Mouse (Mus musculus) midbrain, postnatal 0 days (tissue): ENCODE measurements around the gene Tespa1. TPM values are rescaled to one million over a fixed set of nuclear protein-coding genes. Genes with fewer than 3 reads are reported as not detected.

Source experiments
- ATAC-seq: fragments of 200-750 bp; cut with Nextera tagmentation; 2 replicates; pipeline ENCODE4 v1.8.0; 2017; ENCODE audit warnings: moderate number of reproducible peaks, mild to moderate bottlenecking, moderate TSS enrichment, moderate library complexity; ENCODE audit not compliant: low FRiP score
- DNase-seq: peaks from one replicate; pipeline ENCODE4 v3.0.0-alpha.2; 2015; ENCODE audit warnings: low spot score
- H3K27ac ChIP-seq: fragments of 300-500 bp; sonication (generic); 2 replicates; pipeline ENCODE4 v1.5.1; 2014; ENCODE audit warnings: low read depth, mild to moderate bottlenecking, low read length, mixed read lengths
- H3K27me3 ChIP-seq: fragments of 300-500 bp; sonication (generic); 2 replicates; pipeline ENCODE4 v1.6.1; 2014; ENCODE audit warnings: low read length, control low read depth, mixed read lengths; ENCODE audit not compliant: insufficient read depth
- H3K36me3 ChIP-seq: fragments of 300-500 bp; sonication (generic); 2 replicates; pipeline ENCODE4 v1.6.1; 2014; ENCODE audit warnings: low read length, control low read depth, mixed read lengths; ENCODE audit not compliant: insufficient read depth
- H3K4me1 ChIP-seq: fragments of 300-500 bp; sonication (generic); 2 replicates; pipeline ENCODE4 v1.6.1; 2014; ENCODE audit warnings: mild to moderate bottlenecking, control low read depth, antibody characterized with exemption, low read length, mixed read lengths; ENCODE audit not compliant: insufficient read depth
- H3K4me2 ChIP-seq: fragments of 300-500 bp; sonication (generic); 2 replicates; pipeline ENCODE4 v1.6.1; 2014; ENCODE audit warnings: low read depth, mild to moderate bottlenecking, low read length, mixed read lengths; ENCODE audit not compliant: poor library complexity, severe bottlenecking
- H3K4me3 ChIP-seq: fragments of 300-500 bp; sonication (generic); 2 replicates; pipeline ENCODE4 v1.5.1; 2014; ENCODE audit warnings: low read depth, mild to moderate bottlenecking, low read length, moderate library complexity
- H3K9ac ChIP-seq: fragments of 300-500 bp; sonication (generic); replicated peaks from 2 replicates; pipeline ENCODE4 v1.6.1; 2014; ENCODE audit warnings: mild to moderate bottlenecking, low read length, moderate library complexity, mixed read lengths; ENCODE audit not compliant: poor library complexity, severe bottlenecking
- H3K9me3 ChIP-seq: fragments of 300-500 bp; sonication (generic); 2 replicates; pipeline ENCODE4 v1.6.1; 2016; ENCODE audit warnings: low read length, control low read depth
- CTCF ChIP-seq: IDR thresholded peaks from 2 replicates; pipeline ENCODE4 v1.5.1; 2016; ENCODE audit warnings: antibody characterized with exemption, mild to moderate bottlenecking
- WGBS: fragments of 180-500 bp; shearing (Covaris S2); extraction: QIAGEN DNeasy Blood & Tissue Kit; methylation state at CpG from one replicate; pipeline ENCODE4 v1.1.7; 2014; 5-methylcytosine and 5-hydroxymethylcytosine counted together
- polyA plus RNA-seq: library from polyadenylated mRNA; unstranded; fragments of >200 nt; fragmentation: Nextera tagmentation; extraction: Ambion mirVana; gene quantifications from 2 replicates; pipeline ENCODE4 v1.2.1, GENCODE M21; 2015
- total RNA-seq: library from RNA; depleted of rRNA; stranded (reverse); fragments of >200 nt; gene quantifications from 2 replicates; pipeline ENCODE4 v1.2.3, GENCODE M21; 2014

The Tespa1 gene
- total and polyA plus RNA-seq, 2 experiments from 2014 or later = not detected

DNA sequence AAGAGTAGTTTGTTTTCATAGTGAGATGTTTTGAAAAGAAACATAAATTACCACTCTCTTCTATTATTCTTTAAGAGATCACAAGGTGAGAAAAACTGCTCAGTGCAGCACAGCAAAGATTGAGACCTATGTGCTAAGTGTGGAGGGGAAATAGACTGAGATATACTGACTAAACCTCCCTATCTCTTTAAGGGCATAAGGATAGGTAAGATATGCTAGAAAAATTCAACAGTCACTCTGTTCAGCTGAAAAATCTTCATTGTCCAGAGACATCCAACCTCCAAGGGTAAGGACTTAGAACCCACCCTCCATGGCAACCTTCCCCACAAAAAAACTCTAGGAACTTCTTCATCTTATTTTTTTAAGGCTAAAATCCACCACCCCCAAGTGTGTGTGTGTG is 42.1 kb downstream of the Tespa1 start:
- ATAC-seq (no peak), DNase-seq (no peak)
- H3K4me1 ChIP-seq = no peaks in the 10 kb centered on the region
- H3K36me3 ChIP-seq = no peaks in the 10 kb centered on the region
- no peak overlapping the region for H3K9ac ChIP-seq
- H3K4me2 ChIP-seq = no peak overlapping the region
- no peaks in the 10 kb centered on the region for H3K9me3 ChIP-seq
- H3K27me3 ChIP-seq = no peaks in the 10 kb centered on the region
- no peak for TF ChIP-seq CTCF
- H3K27ac ChIP-seq = no peak overlapping the region
- H3K4me3 ChIP-seq = no peak overlapping the region

DNA sequence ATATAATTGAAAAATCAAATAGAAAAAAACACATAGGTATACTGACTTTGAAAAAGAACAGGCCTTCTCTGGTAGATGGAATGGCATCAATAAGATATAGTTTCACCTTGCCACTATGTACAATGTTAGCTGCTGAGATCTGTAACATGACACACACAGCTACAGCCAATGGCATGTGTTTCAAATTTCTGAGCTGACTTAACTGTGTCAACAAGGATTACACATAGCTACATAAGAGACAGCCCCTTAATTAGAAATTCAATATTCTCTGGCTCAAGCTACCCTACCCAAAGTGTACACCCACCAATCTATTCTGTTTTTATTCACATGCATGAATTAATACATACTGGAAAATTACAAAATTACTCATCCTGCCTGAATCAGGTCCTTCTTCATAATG is 45.7 kb downstream of the Tespa1 start:
- Histone ChIP-seq H3K4me1 (no peaks in the 10 kb centered on the region), H3K27me3 (no peaks in the 10 kb centered on the region), H3K27ac (no peak overlapping the region), H3K4me3 (no peak overlapping the region), H3K9ac (no peak overlapping the region), H3K9me3 (no peaks in the 10 kb centered on the region), H3K4me2 (no peak overlapping the region), H3K36me3 (no peaks in the 10 kb centered on the region)
- DNase-seq (no peak), ATAC-seq (no peak)
- no peak for TF ChIP-seq CTCF

- no peak overlapping the region for H3K27ac ChIP-seq
- WGBS = 88% methylated on average over 2 of the region's 2 CpGs
- TF ChIP-seq CTCF = no peak
- no peak for DNase-seq
- H3K9me3 ChIP-seq = no peaks in the 10 kb centered on the region
- H3K4me3 ChIP-seq = no peak overlapping the region
- no peak for ATAC-seq
- H3K4me1 ChIP-seq = no peaks in the 10 kb centered on the region
- no peaks in the 10 kb centered on the region for H3K27me3 ChIP-seq
- no peaks in the 10 kb centered on the region for H3K36me3 ChIP-seq
- no peak overlapping the region for H3K4me2 ChIP-seq
- no peak overlapping the region for H3K9ac ChIP-seq
Measured at GRCm38 (mm10) chr10:130370005-130370682, 47.5 kb downstream of the Tespa1 start.

GRCm38 (mm10) chr10:130371644-130372043 is 49.0 kb downstream of the Tespa1 start:
- H3K36me3 ChIP-seq = no peaks in the 10 kb centered on the region
- DNase-seq = no peak
- H3K27me3 ChIP-seq = no peaks in the 10 kb centered on the region
- H3K9ac ChIP-seq = no peak overlapping the region
- no peak for TF ChIP-seq CTCF
- no peak for ATAC-seq
- H3K27ac ChIP-seq = no peak overlapping the region
- no peak overlapping the region for H3K4me2 ChIP-seq
- WGBS = 57% methylated on average over 1 of the region's 1 CpGs
- H3K4me3 ChIP-seq = no peak overlapping the region
- no peaks in the 10 kb centered on the region for H3K9me3 ChIP-seq
- H3K4me1 ChIP-seq = no peaks in the 10 kb centered on the region

DNA sequence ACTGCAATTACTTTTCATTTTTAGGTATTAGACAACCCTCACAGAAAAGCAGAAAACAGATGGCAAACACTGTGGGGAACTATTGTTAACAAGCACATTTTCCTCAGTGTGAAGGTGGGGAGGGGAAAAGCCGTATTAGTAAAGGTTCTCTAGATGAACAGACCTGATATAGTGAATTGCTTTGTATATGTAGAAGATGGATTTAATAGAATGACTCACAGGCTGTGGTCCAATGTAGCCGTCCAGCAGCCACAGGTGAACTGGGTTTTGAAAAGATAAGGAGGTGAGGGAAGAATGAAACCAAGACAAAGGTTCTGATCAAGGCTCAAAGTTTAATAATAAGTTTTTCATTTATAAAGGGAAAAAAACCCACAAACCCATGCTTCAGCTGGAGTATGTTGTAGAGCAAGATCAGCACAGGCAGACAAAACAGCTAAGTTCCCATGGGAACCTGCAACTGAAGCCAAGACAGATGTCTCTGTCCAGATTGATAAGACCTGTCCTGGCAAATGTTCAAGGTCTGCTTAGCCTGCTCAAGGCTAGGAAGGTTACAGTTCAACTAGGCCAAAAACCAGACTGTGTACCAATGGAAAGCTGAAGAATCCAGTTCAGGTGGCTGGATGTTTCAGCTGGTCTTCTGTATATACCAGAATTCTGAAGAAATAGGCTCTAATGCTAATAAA is 50.0 kb downstream of the Tespa1 start:
- 81% methylated on average over 2 of the region's 2 CpGs for WGBS
- TF ChIP-seq CTCF = no peak
- H3K4me2 ChIP-seq = no peak overlapping the region
- ATAC-seq (no peak), DNase-seq (no peak)
- no peak overlapping the region for H3K27ac ChIP-seq
- H3K4me3 ChIP-seq = no peak overlapping the region
- no peaks in the 10 kb centered on the region for H3K36me3 ChIP-seq
- no peaks in the 10 kb centered on the region for H3K9me3 ChIP-seq
- H3K4me1 ChIP-seq = no peaks in the 10 kb centered on the region
- H3K9ac ChIP-seq = no peak overlapping the region
- no peaks in the 10 kb centered on the region for H3K27me3 ChIP-seq

DNA sequence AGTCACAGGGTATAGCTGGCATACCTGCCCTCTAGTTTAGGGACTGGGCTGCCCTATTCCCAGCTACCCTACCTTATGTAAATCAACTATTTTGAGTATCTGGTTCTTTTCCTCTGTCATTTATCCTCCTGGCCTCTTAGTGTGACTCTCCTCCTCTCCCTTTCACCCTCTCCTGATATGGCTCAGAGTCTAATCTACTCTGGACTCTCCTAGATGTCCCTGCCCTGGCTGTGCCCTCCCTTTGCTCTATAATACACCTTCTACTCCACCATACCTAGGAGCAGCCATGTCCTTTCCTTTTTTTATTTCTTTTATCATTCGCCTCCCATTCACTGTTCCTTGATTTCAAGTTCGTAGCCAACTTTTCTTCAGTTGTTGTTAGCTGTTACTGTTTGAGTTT is 52.5 kb downstream of the Tespa1 start:
- no peak overlapping the region for H3K9ac ChIP-seq
- no peak overlapping the region for H3K4me2 ChIP-seq
- no peaks in the 10 kb centered on the region for H3K27me3 ChIP-seq
- no peaks in the 10 kb centered on the region for H3K9me3 ChIP-seq
- no peak overlapping the region for H3K4me3 ChIP-seq
- DNase-seq (no peak), ATAC-seq (no peak)
- no peaks in the 10 kb centered on the region for H3K4me1 ChIP-seq
- no peaks in the 10 kb centered on the region for H3K36me3 ChIP-seq
- no peak for TF ChIP-seq CTCF
- WGBS = 84% methylated on average over 2 of the region's 2 CpGs
- no peak overlapping the region for H3K27ac ChIP-seq
